Mouse (Mus musculus) adrenal gland, adult 18-20 months (tissue): ENCODE results near the gene Pdyn. TPM values are rescaled to one million over a fixed set of nuclear protein-coding genes. Genes with fewer than 3 reads are reported as not detected.

ENCODE experiments used
- DNase-seq, 2 experiments: peaks; one replicate each; pipeline ENCODE4 v3.0.0; 2021 to 2022; ENCODE audit warnings: low spot score in 2 of 2
- total RNA-seq, 2 experiments: library from RNA; stranded (reverse); gene quantifications; 1 replicate in 1 of 2; 2 replicates in 1 of 2; pipeline ENCODE4 v1.2.3; 2021

The Pdyn gene
- total RNA-seq, 2 experiments from 2014 or later: not detected

GRCm38 (mm10) chr2:129655033-129655432, 44.6 kb downstream of the Pdyn start:
- no peak for DNase-seq

- no peak for DNase-seq
These were observed 45.3 kb downstream of the Pdyn start for GRCm38 (mm10) chr2:129654233-129654950.

GRCm38 (mm10) chr2:129653632-129654031, 46.0 kb downstream of the Pdyn start:
- DNase-seq: no peak

DNA sequence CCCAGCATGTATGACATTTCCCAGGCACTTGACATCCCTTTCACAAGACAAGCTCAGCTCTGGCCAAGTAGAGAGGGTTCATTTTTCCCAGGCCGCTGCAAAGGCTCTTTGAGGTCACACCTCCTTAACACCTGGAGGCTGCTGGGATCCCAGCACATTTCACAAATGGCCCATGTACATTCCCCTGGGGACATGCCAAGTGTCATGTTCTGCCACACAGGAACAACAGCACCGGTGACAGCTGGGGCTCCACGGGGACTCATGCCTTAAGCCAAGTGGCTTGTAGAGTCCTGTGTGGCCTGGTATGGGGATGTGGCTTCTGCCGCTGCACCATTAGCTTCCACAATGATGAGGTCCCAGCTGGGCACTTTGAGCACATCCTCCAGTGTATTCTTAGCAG, 47.0 kb downstream of the Pdyn start:
- DNase-seq: no peak

Other genes starting within 250 kb of the Pdyn start
- not detected for gene F830045P16Rik, start 163.2 kb downstream of the Pdyn start, total RNA-seq
- 10 to 100 TPM; 42.1 to 60.6 TPM for gene Sirpa, start 107.0 kb downstream of the Pdyn start, total RNA-seq
- 10 to 100 TPM; 25.1 to 26.2 TPM for gene Stk35, start 100.7 kb upstream of the Pdyn start, total RNA-seq